Mouse (Mus musculus): ENCODE data around the gene Dgkz. TPM values are rescaled to one million over a fixed set of nuclear protein-coding genes. Genes with fewer than 3 reads are reported as not detected.

Dgkz gene
- polyA plus RNA-seq, 1 experiment from 2014 or later = 28.6 TPM

DNA sequence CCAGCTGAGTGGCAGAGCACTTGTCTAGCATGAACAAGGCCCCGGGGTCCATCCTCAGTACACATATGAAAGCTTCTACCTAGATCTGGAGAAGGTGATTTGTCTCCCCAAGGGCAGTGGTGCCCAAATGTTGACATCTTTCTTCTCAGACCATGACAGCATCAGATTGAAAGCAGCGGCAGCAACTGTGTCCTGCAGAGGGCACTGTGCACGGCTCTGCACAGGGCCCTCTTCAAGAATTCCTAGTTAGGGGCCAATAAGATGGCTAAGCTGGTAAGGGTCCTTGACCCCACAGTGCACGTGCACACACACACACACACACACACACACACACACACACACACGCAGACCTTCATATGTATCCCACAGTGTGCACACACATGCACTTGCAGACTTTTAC is 39.2 kb upstream of the Dgkz start:
- Histone ChIP-seq H3K4me3 (ENCODE audit: low read depth, low read length) (no peak overlapping the region), H3K9ac (replicated peaks; ENCODE audit: low read length) (no peak overlapping the region), H3K4me1 (ENCODE audit: control insufficient read depth, insufficient read depth, low read length) (no peaks in the 10 kb centered on the region; the same call in 1 of the 2 replicates), H3K36me3 (replicated peaks; ENCODE audit: control insufficient read depth, insufficient read depth, low read depth, low read length) (no peaks in the 10 kb centered on the region), H3K9me3 (replicated peaks; ENCODE audit: control insufficient read depth, low read length) (no peaks in the 10 kb centered on the region), H3K27ac (replicated peaks; ENCODE audit: low read depth, low read length) (no peak overlapping the region), H3K4me2 (ENCODE audit: low read depth, low read length) (no peak overlapping the region), H3K27me3 (ENCODE audit: control insufficient read depth, insufficient read depth, low read length) (no peaks in the 10 kb centered on the region)
- no peak for DNase-seq (ENCODE audit: low spot score)
- no peak for ATAC-seq (replicated peaks; ENCODE audit: insufficient number of reproducible peaks, low FRiP score, low TSS enrichment, low read depth)
- WGBS = 71% methylated on average over 5 of the region's 5 CpGs

DNA sequence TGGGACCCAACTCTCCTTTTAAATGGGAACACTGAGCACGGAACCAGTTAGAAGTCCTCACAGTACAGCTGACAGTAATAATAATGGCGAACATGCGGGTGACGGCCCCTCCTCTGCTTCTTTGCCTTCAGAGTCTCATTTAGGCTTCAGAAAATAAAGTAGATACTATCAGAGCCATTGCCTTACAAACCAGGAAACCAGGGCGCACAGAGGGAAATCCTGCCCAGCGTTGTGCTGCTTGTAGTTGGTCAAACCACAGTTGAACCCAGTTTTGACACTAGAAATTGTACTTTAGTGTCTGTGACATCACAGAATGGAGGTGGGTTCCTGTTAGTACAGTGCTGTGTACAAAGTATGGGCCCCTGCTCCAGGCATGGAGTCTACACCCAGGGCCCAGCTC is 38.6 kb upstream of the Dgkz start:
- Histone ChIP-seq H3K4me3 (ENCODE audit: low read depth, low read length) (no peak overlapping the region), H3K9me3 (replicated peaks; ENCODE audit: control insufficient read depth, low read length) (no peaks in the 10 kb centered on the region), H3K27me3 (ENCODE audit: control insufficient read depth, insufficient read depth, low read length) (no peaks in the 10 kb centered on the region), H3K9ac (replicated peaks; ENCODE audit: low read length) (no peak overlapping the region), H3K4me1 (ENCODE audit: control insufficient read depth, insufficient read depth, low read length) (no peaks in the 10 kb centered on the region; the same call in 1 of the 2 replicates), H3K27ac (replicated peaks; ENCODE audit: low read depth, low read length) (no peak overlapping the region), H3K36me3 (replicated peaks; ENCODE audit: control insufficient read depth, insufficient read depth, low read depth, low read length) (no peaks in the 10 kb centered on the region), H3K4me2 (ENCODE audit: low read depth, low read length) (no peak overlapping the region)
- 85% methylated on average over 6 of the region's 6 CpGs for WGBS
- no peak for DNase-seq (ENCODE audit: low spot score)
- no peak for ATAC-seq (replicated peaks; ENCODE audit: insufficient number of reproducible peaks, low FRiP score, low TSS enrichment, low read depth)

DNA sequence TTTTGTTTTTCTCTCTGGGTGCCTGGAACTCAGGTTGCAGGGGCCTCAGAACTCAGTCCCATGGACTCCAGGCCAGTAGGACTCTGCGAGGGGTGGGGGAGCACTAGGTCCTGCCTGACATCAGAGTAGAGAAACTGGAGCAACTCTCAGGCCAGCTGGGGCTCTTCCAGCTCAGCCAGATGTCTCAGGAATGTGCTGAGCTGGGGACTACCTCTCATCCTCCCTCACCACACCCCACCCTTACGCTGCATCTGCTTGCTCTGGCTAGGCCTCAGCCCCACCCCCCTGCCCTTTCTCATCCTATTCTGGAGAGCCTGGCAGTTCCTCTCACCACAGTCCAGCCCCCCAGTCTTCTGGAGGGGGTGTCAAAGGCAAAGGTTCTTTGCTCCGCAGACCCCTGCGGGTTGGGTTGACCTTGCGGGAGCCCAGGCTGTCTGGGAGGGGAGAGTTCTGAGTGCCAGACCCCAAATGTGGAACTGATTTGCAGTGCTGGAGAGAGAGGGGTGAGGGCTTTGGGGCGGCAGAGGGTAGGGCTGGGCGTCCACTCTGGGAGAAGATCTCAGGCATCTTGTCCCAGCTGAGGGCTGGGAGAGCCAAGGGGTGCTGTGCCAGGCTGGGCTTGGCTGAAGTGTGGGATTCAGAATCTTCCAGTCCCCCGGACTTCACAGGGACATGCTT is 37.2 kb upstream of the Dgkz start:
- Histone ChIP-seq H3K4me2 (ENCODE audit: low read depth, low read length) (peak overlapping the region; percentile 4; the same call in 1 of the 2 replicates), H3K4me1 (ENCODE audit: control insufficient read depth, insufficient read depth, low read length) (no peaks in the 10 kb centered on the region; the same call in 1 of the 2 replicates), H3K9me3 (replicated peaks; ENCODE audit: control insufficient read depth, low read length) (no peaks in the 10 kb centered on the region), H3K36me3 (replicated peaks; ENCODE audit: control insufficient read depth, insufficient read depth, low read depth, low read length) (no peaks in the 10 kb centered on the region), H3K9ac (replicated peaks; ENCODE audit: low read length) (peak overlapping the region; percentile 28; the same call in 1 of the 2 replicates), H3K27me3 (ENCODE audit: control insufficient read depth, insufficient read depth, low read length) (no peaks in the 10 kb centered on the region), H3K4me3 (ENCODE audit: low read depth, low read length) (no peak overlapping the region), H3K27ac (replicated peaks; ENCODE audit: low read depth, low read length) (peak overlapping the region; percentile 25; the same call in 1 of the 2 replicates)
- WGBS = 25% methylated on average over 8 of the region's 8 CpGs
- ATAC-seq (replicated peaks; ENCODE audit: insufficient number of reproducible peaks, low FRiP score, low TSS enrichment, low read depth) (peak; percentile 5; the same call in 1 of the 2 replicates), DNase-seq (ENCODE audit: low spot score) (peak; percentile 68)

DNA sequence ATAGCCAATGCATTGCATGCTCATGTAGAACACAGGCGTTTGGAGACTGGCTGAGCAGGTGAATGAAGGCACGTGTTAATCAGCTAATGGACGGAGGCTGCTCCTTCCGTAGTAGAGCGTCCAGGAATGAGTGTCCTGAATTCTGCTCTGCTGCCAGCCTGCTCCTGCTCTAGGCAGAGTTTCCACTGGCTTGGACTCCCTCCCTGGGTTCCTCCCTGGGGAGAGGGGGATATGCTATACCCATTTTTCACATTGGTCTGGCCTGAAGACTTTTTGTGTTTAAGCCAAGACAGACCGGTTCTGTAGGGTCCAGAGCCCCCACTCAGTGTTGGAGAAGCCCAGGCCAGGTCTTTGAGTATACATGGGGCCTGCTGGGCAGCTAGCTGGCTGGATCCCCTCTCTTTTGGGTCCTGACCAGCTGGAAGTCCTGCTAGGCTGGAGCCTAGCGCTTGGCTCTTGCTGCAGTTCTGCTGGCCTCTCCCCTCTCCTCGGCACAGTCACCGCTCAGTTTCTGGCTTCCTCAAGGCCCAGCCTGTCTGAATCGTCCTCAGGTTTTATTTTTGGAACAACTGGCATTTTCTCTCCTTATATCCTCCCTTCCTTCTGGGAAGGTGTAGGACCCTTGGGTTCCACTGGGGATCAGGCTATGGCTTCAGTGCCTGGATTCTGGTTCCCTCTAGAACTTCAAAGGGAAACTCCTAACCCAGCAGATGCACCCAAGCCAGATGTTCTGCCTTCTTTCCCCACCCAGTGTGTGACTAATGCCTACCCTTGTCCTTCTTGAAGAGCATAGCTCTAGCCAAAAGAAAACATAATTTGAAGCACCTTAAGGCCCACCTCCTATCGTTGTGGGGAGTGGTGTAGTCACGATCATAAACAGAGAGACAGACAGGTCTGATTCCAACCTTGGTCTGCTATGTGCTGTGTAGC is 36.0 kb upstream of the Dgkz start:
- 82% methylated on average over 12 of the region's 12 CpGs for WGBS
- H3K4me1 ChIP-seq (ENCODE audit: control insufficient read depth, insufficient read depth, low read length) = peaks cover 4% of the 10 kb centered on the region; the same call in 1 of the 2 replicates
- H3K4me2 ChIP-seq (ENCODE audit: low read depth, low read length) = no peak overlapping the region
- no peak overlapping the region for H3K4me3 ChIP-seq (ENCODE audit: low read depth, low read length)
- H3K27me3 ChIP-seq (ENCODE audit: control insufficient read depth, insufficient read depth, low read length) = no peaks in the 10 kb centered on the region
- ATAC-seq (replicated peaks; ENCODE audit: insufficient number of reproducible peaks, low FRiP score, low TSS enrichment, low read depth) (no peak), DNase-seq (ENCODE audit: low spot score) (no peak)
- H3K9ac ChIP-seq (replicated peaks; ENCODE audit: low read length) = no peak overlapping the region
- H3K9me3 ChIP-seq (replicated peaks; ENCODE audit: control insufficient read depth, low read length) = no peaks in the 10 kb centered on the region
- H3K36me3 ChIP-seq (replicated peaks; ENCODE audit: control insufficient read depth, insufficient read depth, low read depth, low read length) = no peaks in the 10 kb centered on the region
- H3K27ac ChIP-seq (replicated peaks; ENCODE audit: low read depth, low read length) = no peak overlapping the region

DNA sequence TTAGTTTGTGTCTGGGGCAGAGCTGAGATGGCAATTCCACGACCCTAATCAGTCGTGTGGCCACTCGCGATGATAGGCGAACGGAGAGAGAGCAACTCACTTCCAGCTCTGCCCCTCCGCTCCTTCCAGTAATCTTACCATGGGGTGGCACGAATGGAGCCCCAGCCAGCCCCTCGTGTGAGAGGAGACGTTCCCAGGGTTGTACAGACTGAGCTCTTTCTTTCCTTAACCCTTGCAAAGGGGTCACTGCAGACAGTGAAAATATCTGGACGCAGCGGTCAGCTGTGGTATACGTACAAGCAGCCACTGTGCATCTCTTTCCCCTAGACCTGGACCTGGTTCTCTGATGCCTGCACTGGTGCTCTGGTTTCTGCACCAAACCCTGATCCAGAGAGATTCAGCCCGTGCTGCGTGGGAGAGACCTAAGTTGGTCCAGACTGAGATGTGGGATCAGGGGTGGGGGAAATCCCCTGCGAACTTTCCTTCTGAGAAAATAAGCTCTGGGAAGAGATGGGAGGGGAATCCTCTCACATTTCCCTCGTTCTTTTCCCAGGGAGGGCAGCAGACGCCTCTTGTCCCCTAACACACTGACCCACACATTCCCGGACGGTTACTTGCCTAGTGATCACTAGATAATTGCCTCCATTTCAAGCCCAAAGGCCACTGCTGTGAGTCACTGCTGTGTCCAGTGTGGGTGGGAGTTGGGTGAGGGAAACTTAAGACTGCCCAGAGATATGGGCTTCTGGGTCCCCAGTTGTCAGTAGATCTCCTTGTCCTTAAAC is 33.1 kb upstream of the Dgkz start:
- Histone ChIP-seq H3K4me1 (ENCODE audit: control insufficient read depth, insufficient read depth, low read length) (peaks cover 4% of the 10 kb centered on the region; the same call in 1 of the 2 replicates), H3K9ac (replicated peaks; ENCODE audit: low read length) (peak overlapping the region; percentile 75), H3K27ac (replicated peaks; ENCODE audit: low read depth, low read length) (peak overlapping the region; percentile 53), H3K4me2 (ENCODE audit: low read depth, low read length) (peak overlapping the region; percentile 87), H3K4me3 (ENCODE audit: low read depth, low read length) (peak overlapping the region; percentile 45), H3K27me3 (ENCODE audit: control insufficient read depth, insufficient read depth, low read length) (no peaks in the 10 kb centered on the region), H3K9me3 (replicated peaks; ENCODE audit: control insufficient read depth, low read length) (no peaks in the 10 kb centered on the region), H3K36me3 (replicated peaks; ENCODE audit: control insufficient read depth, insufficient read depth, low read depth, low read length) (no peaks in the 10 kb centered on the region)
- DNase-seq (ENCODE audit: low spot score) = peak; percentile 13
- peak; percentile 37; the same call in 1 of the 2 replicates for ATAC-seq (replicated peaks; ENCODE audit: insufficient number of reproducible peaks, low FRiP score, low TSS enrichment, low read depth)
- 2% methylated on average over 20 of the region's 20 CpGs for WGBS

DNA sequence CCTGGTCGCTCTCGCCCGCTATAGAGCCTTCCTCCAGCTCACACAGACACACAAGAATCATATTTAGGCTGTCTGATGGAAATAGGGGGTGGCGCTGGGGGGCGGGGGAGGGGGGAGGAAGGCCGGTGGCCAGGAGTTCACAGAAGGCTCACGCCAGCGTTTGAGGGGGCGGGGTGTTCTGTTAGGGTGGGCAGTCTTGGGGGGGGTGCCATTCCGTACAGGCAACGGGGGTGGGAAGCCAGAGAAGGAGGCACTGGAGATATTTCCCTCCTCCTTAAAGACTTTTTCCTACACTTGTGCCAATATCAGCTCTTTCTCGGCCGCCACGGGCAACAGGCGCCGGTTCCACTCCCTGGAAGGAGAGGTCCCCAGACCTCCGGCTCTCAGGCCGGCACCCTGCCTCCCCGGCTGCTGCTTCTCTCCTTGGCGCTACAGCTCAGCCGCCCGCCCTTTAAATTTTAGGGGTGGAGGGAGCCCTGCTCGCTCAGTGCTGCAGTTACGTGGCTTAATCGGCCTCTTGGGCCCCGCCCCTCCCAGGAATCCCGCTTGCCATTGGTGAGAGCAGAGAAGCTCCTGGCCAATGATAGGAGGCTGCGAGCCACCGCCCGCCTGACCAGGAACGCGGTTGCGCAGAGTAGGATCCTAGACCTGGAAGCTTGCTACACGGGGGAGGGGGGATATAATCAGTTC is 32.4 kb upstream of the Dgkz start:
- H3K9me3 ChIP-seq (replicated peaks; ENCODE audit: control insufficient read depth, low read length) = no peaks in the 10 kb centered on the region
- H3K36me3 ChIP-seq (replicated peaks; ENCODE audit: control insufficient read depth, insufficient read depth, low read depth, low read length) = no peaks in the 10 kb centered on the region
- H3K4me2 ChIP-seq (ENCODE audit: low read depth, low read length) = peak overlapping the region; percentile 87
- ATAC-seq (replicated peaks; ENCODE audit: insufficient number of reproducible peaks, low FRiP score, low TSS enrichment, low read depth) (peak; percentile 97), DNase-seq (ENCODE audit: low spot score) (peak; percentile 98)
- H3K4me3 ChIP-seq (ENCODE audit: low read depth, low read length) = peak overlapping the region; percentile 45
- WGBS = under 1% methylated on average over 33 of the region's 34 CpGs
- H3K9ac ChIP-seq (replicated peaks; ENCODE audit: low read length) = peak overlapping the region; percentile 75
- H3K4me1 ChIP-seq (ENCODE audit: control insufficient read depth, insufficient read depth, low read length) = peaks cover 4% of the 10 kb centered on the region; the same call in 1 of the 2 replicates
- H3K27ac ChIP-seq (replicated peaks; ENCODE audit: low read depth, low read length) = peak overlapping the region; percentile 71
- no peaks in the 10 kb centered on the region for H3K27me3 ChIP-seq (ENCODE audit: control insufficient read depth, insufficient read depth, low read length)
